Mouse (Mus musculus): Measurements from ENCODE around the gene Adamts6. TPM values are rescaled to one million over a fixed set of nuclear protein-coding genes. Genes with fewer than 3 reads are reported as not detected.
A peak's percentile ranks its signal among the peaks of the same experiment; 100 is the strongest.

Gene Adamts6
- polyA plus RNA-seq (2015; fragmentation: Nextera tagmentation; extraction: Ambion mirVana): 0.37 and 0.58 TPM in 2 replicates

DNA sequence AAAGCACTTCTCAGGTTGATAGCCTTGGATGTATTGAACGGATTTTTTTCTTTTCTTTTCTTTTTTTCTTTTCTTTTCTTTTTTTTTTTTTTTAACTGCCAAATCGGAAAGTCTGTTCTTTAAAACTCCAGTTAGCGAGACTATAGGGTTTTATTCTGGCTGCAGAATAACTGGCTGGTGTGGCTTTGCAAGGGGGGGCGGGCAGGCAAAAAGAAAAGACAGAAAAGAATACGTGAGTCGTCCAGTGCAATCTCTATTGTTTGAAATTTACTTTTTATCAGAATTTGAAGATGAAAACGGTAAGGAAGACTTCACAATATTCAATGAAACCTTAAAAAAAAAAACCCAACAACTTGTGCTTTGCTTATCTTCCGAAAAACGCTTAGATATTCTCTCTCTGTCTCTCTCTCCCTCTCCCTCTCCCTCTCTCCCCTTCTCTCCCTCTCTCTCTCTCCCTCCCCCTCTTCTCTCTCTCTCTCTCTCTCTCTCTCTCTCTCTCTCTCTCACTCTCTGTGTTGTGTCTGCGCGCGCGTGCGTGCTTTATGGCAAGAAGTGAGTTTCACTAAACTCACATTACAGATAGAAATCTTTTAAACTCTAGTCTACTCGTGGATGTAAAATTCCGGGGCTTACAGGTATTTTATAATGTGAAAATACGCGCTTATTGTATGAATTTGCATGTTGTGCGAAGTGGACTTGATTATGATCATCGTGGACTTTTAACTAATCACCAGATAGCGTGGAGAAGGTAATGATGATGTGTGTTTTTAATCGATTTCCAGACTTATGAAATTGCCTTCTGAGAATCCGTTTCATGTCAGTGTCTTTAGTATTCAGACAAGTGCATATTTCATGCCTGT, at the start of gene Adamts6:
Gene Adamts6 (plus strand): TSS at position 470 of the 860 bp plus-strand sequence.
- no peak for TF ChIP-seq CTCF (IDR thresholded peaks at IDR 0.05; ENCODE audit: low read depth)
- Histone ChIP-seq H3K9ac (ENCODE audit: low read depth, low read length) (0 out of 2 replicates have a peak within 1 kb of the TSS, but pooled peaks have one; percentile 26), H3K4me2 (replicated peaks; ENCODE audit: low read depth) (peak within 1 kb of the TSS; percentile 79), H3K4me1 (replicated peaks; ENCODE audit: control insufficient read depth, insufficient read depth, low read length) (no peaks in the 10 kb centered on the region), H3K4me3 (ENCODE audit: low read depth, low read length) (peak within 1 kb of the TSS; percentile 59), H3K36me3 (ENCODE audit: control insufficient read depth, insufficient read depth) (no peaks in the 10 kb centered on the region), H3K27ac (ENCODE audit: low read depth, low read length) (peak within 1 kb of the TSS; percentile 46), H3K27me3 (replicated peaks; ENCODE audit: control insufficient read depth, insufficient read depth, low read length) (no peaks in the 10 kb centered on the region), H3K9me3 (ENCODE audit: control insufficient read depth) (no peaks in the 10 kb centered on the region)
- no peak for ATAC-seq
- WGBS: 1% methylated on average over 23 of the region's 23 CpGs

GRCm38 (mm10) chr13:104258997-104259396, 28.6 kb upstream of the Adamts6 start:
- H3K4me1 ChIP-seq (replicated peaks; ENCODE audit: control insufficient read depth, insufficient read depth, low read length): no peaks in the 10 kb centered on the region
- H3K9me3 ChIP-seq (ENCODE audit: control insufficient read depth): no peaks in the 10 kb centered on the region
- WGBS: 88% methylated on average over 3 of the region's 3 CpGs
- H3K4me2 ChIP-seq (replicated peaks; ENCODE audit: low read depth): no peak overlapping the region
- H3K27me3 ChIP-seq (replicated peaks; ENCODE audit: control insufficient read depth, insufficient read depth, low read length): no peaks in the 10 kb centered on the region
- no peak for ATAC-seq
- no peak overlapping the region for H3K4me3 ChIP-seq (ENCODE audit: low read depth, low read length)
- no peak for TF ChIP-seq CTCF (IDR thresholded peaks at IDR 0.05; ENCODE audit: low read depth)
- H3K36me3 ChIP-seq (ENCODE audit: control insufficient read depth, insufficient read depth): no peaks in the 10 kb centered on the region
- H3K9ac ChIP-seq (ENCODE audit: low read depth, low read length): no peak overlapping the region
- H3K27ac ChIP-seq (ENCODE audit: low read depth, low read length): no peak overlapping the region

DNA sequence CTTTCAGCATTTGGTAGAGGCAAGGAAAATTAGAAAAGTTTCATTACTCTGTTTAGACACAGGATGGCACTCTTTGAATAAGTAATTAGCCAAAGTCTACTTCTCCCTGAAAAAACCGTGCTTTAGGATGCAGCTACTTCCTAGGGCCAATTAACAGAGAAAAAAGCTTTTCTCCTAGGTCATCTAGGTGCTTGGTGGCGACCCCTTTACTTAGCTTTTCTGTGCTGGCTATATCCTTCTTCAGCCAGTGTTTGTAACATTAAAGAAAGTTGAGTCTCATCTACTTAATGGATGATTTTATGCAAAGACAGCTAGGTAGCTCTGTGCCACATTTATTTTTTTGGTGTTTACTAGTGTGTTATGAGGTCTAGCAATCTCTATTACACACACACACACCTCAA, 2.6 kb upstream of the Adamts6 start:
- 2% methylated on average over 2 of the region's 2 CpGs for WGBS
- Histone ChIP-seq H3K27ac (ENCODE audit: low read depth, low read length) (no peak overlapping the region), H3K27me3 (replicated peaks; ENCODE audit: control insufficient read depth, insufficient read depth, low read length) (no peaks in the 10 kb centered on the region), H3K4me2 (replicated peaks; ENCODE audit: low read depth) (no peak overlapping the region; the same call in 1 of the 2 replicates), H3K4me1 (replicated peaks; ENCODE audit: control insufficient read depth, insufficient read depth, low read length) (no peaks in the 10 kb centered on the region), H3K9me3 (ENCODE audit: control insufficient read depth) (no peaks in the 10 kb centered on the region), H3K4me3 (ENCODE audit: low read depth, low read length) (no peak overlapping the region), H3K36me3 (ENCODE audit: control insufficient read depth, insufficient read depth) (no peaks in the 10 kb centered on the region), H3K9ac (ENCODE audit: low read depth, low read length) (no peak overlapping the region)
- TF ChIP-seq CTCF (IDR thresholded peaks at IDR 0.05; ENCODE audit: low read depth): peak; percentile 72
- no peak for ATAC-seq

- under 1% methylated on average over 10 of the region's 10 CpGs for WGBS
- peak overlapping the region; percentile 68 for H3K27ac ChIP-seq (ENCODE audit: low read depth, low read length)
- no peaks in the 10 kb centered on the region for H3K36me3 ChIP-seq (ENCODE audit: control insufficient read depth, insufficient read depth)
- ATAC-seq: no peak
- H3K4me2 ChIP-seq (replicated peaks; ENCODE audit: low read depth): peak overlapping the region; percentile 79
- H3K4me3 ChIP-seq (ENCODE audit: low read depth, low read length): peak overlapping the region; percentile 59
- TF ChIP-seq CTCF (IDR thresholded peaks at IDR 0.05; ENCODE audit: low read depth): no peak
- no peaks in the 10 kb centered on the region for H3K9me3 ChIP-seq (ENCODE audit: control insufficient read depth)
- H3K4me1 ChIP-seq (replicated peaks; ENCODE audit: control insufficient read depth, insufficient read depth, low read length): no peaks in the 10 kb centered on the region
- H3K27me3 ChIP-seq (replicated peaks; ENCODE audit: control insufficient read depth, insufficient read depth, low read length): no peaks in the 10 kb centered on the region
- 0 out of 2 replicates have a peak overlapping the region, but pooled peaks have one; percentile 45 for H3K9ac ChIP-seq (ENCODE audit: low read depth, low read length)
Measured at GRCm38 (mm10) chr13:104285737-104286311, 1.8 kb upstream of the Adamts6 start.

- no peak for ATAC-seq
- peak overlapping the region; percentile 59 for H3K4me3 ChIP-seq (ENCODE audit: low read depth, low read length)
- H3K9me3 ChIP-seq (ENCODE audit: control insufficient read depth): no peaks in the 10 kb centered on the region
- H3K9ac ChIP-seq (ENCODE audit: low read depth, low read length): 0 out of 2 replicates have a peak overlapping the region, but pooled peaks have one; percentile 45
- no peaks in the 10 kb centered on the region for H3K4me1 ChIP-seq (replicated peaks; ENCODE audit: control insufficient read depth, insufficient read depth, low read length)
- H3K4me2 ChIP-seq (replicated peaks; ENCODE audit: low read depth): peak overlapping the region; percentile 79
- peak overlapping the region; percentile 68 for H3K27ac ChIP-seq (ENCODE audit: low read depth, low read length)
- 2% methylated on average over 4 of the region's 4 CpGs for WGBS
- H3K36me3 ChIP-seq (ENCODE audit: control insufficient read depth, insufficient read depth): no peaks in the 10 kb centered on the region
- no peaks in the 10 kb centered on the region for H3K27me3 ChIP-seq (replicated peaks; ENCODE audit: control insufficient read depth, insufficient read depth, low read length)
- TF ChIP-seq CTCF (IDR thresholded peaks at IDR 0.05; ENCODE audit: low read depth): no peak
Measured at GRCm38 (mm10) chr13:104286336-104286735, 1.3 kb upstream of the Adamts6 start.

DNA sequence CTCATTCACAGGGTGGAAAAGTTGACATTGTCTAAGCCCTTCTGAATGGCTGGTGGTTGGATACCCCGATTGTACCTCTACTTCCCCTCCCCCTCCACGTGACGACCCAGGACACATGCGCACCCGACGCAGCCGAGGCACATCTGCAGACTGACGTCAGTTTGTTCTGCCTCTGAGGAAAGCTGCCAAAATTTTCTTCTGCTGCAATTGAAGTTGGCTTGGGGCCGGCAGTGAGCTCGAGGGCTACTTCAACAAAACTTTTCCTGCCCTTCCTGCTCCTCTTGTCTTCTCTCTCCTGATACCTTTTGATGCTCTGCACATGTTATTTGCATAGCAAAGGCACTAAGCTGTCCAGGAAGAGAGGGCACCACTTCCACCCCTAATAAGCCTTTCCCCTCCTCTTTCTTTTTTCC, 732 bp upstream of the Adamts6 start:
- Histone ChIP-seq H3K9me3 (ENCODE audit: control insufficient read depth) (no peaks in the 10 kb centered on the region), H3K9ac (ENCODE audit: low read depth, low read length) (no peak overlapping the region), H3K4me2 (replicated peaks; ENCODE audit: low read depth) (peak overlapping the region; percentile 79), H3K36me3 (ENCODE audit: control insufficient read depth, insufficient read depth) (no peaks in the 10 kb centered on the region), H3K27ac (ENCODE audit: low read depth, low read length) (peak overlapping the region; percentile 46; the same call in 1 of the 2 replicates), H3K27me3 (replicated peaks; ENCODE audit: control insufficient read depth, insufficient read depth, low read length) (no peaks in the 10 kb centered on the region), H3K4me1 (replicated peaks; ENCODE audit: control insufficient read depth, insufficient read depth, low read length) (no peaks in the 10 kb centered on the region), H3K4me3 (ENCODE audit: low read depth, low read length) (peak overlapping the region; percentile 59)
- WGBS: 0% methylated on average over 10 of the region's 10 CpGs
- ATAC-seq: peak; percentile 72
- TF ChIP-seq CTCF (IDR thresholded peaks at IDR 0.05; ENCODE audit: low read depth): no peak

All from intestine, postnatal 0 days (tissue).